Mouse (Mus musculus): ENCODE results near the gene Dnajc25. TPM values are rescaled to one million over a fixed set of nuclear protein-coding genes. Genes with fewer than 3 reads are reported as not detected.

Gene Dnajc25
- total RNA-seq (2021), result 1 to 10 TPM; 5.7 TPM
- long read RNA-seq, experiment 1, full-length matches to known transcripts, result 4 of 4 reads
- long read RNA-seq, experiment 1, partial matches to known transcripts, result 0 of 4 reads
- long read RNA-seq, experiment 1, other reads (novel, unspliced or antisense), result 0 of 4 reads
- long read RNA-seq, experiment 2, full-length matches to known transcripts, result 6 of 6 reads
- long read RNA-seq, experiment 2, partial matches to known transcripts, result 0 of 6 reads
- long read RNA-seq, experiment 2, other reads (novel, unspliced or antisense), result 0 of 6 reads

DNA sequence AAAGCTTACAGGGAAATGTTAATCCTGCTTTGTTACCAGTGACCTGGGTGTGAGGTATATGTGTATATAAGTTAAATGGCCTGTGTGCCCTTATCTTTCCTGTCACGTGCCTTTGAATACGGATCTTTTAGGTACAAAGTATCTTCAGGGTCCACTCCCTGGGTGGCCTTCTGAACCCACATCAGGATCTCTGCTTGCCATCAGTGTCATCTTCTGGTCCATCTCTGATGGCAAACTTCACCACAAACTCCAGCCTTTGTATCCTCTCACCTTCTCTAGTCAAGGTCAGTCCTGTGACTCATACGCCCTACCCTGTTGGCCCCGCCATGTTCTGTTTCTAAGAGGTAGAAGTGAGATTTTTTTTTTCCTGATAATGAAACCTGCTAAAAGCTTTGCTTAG is at the start of gene Dnajc25:
TSS of gene Dnajc25 (plus strand) at position 301 of the 400 bp plus-strand sequence.
- DNase-seq (ENCODE audit: low spot score in 2 of 2), result no peak

GRCm38 (mm10) chr4:58948391-58948790 is 46.5 kb upstream of the Dnajc25 start:
- no peak for DNase-seq (ENCODE audit: low spot score in 2 of 2)

DNA sequence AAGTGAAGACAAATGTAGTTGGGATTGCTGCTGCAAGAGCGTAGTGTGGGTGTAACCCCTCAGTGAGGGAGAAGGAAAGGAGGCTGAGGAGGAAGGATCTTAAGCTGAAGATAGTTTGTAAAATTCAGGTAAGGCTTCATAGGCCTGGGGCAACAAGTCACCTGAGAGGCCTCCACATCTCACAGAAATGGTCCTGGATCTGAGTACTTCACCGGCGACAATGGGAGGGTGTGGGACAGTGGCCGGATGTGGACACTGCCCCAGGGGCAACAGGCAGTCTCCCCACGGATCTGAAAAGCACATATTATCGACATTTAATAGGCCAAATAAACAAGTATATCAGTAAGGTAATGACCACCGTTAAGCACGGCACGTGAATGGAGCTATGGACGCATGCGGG is 42.2 kb upstream of the Dnajc25 start:
- DNase-seq (ENCODE audit: low spot score in 2 of 2), result no peak

- no peak for DNase-seq (ENCODE audit: low spot score in 2 of 2)
Observed at GRCm38 (mm10) chr4:58961719-58962118, 33.1 kb upstream of the Dnajc25 start.

- DNase-seq (ENCODE audit: low spot score in 2 of 2), result no peak
Observed at GRCm38 (mm10) chr4:58963271-58963670, 31.6 kb upstream of the Dnajc25 start.

DNA sequence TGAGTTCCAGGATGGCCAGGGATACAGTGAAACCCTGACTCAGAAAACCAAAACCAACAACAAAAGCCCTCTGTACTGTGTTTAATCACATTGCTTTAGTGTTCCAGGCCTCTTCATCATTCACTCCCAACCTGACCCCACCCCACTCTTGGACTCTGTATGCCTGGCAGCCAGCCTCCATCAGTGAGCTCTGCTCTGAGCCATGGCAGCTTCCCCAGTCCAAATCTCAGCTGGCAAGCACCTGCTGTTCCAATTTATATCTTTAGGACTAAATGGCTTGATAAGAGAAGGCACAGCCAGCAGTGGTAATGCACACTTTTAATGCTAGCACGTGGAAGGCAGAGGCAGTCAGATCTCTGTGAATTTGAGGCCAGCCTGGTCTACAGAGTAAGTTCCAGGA is 29.7 kb upstream of the Dnajc25 start:
- no peak for DNase-seq (ENCODE audit: low spot score in 2 of 2)

- no peak for DNase-seq (ENCODE audit: low spot score in 2 of 2)
Observed at GRCm38 (mm10) chr4:58970678-58971077, 24.2 kb upstream of the Dnajc25 start.

GRCm38 (mm10) chr4:58975711-58976110 is 19.2 kb upstream of the Dnajc25 start:
- no peak for DNase-seq (ENCODE audit: low spot score in 2 of 2)

DNA sequence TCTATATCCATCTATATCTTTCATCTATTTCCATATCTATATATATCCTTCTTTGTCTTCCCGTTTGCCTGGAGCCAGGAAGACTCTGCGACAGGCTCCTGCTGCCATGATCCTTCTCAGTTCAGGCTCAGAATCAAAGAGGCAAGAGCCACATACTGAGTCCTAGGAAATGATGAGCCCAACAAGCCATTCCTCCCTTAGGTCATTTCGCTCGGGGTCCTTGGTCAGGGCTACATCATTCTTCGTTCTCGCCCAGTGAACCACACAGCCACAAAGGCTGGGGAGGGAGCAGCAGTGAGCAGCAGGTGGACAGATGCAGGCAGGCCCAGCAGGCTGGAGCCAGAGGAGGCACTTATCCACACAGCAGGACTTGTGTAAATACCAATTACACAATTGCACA is 13.4 kb upstream of the Dnajc25 start:
- no peak for DNase-seq (ENCODE audit: low spot score in 2 of 2)

- no peak for DNase-seq (ENCODE audit: low spot score in 2 of 2)
Observed at GRCm38 (mm10) chr4:58982806-58983205, 12.1 kb upstream of the Dnajc25 start.

DNA sequence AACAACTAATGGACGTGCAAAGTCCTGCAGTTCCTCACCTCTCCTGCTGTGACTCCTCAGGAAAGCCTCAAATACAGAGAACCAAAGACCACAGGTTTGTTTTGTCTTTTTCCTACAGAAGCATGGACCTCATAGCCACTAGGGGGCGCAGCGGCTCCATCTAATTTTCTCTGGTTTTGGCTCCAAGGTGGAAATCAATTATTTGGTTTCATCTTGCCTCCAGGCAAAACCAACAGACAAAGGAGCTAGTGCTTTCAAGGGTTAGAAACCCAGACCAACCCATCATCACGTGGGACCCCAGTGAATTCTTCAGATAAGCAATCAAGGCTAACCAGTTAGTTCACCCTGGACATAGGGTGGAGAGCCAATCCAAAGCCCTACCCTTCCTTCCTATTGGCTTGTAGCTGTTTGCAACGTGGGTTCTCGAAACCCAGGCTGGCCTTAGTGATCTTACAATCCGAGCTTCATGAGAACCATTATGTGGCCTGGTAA is 9.7 kb upstream of the Dnajc25 start:
- peak; percentile 76 to 78 for DNase-seq (ENCODE audit: low spot score in 2 of 2)

GRCm38 (mm10) chr4:58986540-58987190 is 8.2 kb upstream of the Dnajc25 start, which contains the start of gene Ptgr1:
Gene Ptgr1, minus strand, starts transcription at chr4:58987119.
- DNase-seq (ENCODE audit: low spot score in 2 of 2), result peak; percentile 77

- DNase-seq (ENCODE audit: low spot score in 2 of 2), result no peak
Observed at GRCm38 (mm10) chr4:58989303-58989898, 5.5 kb upstream of the Dnajc25 start.

GRCm38 (mm10) chr4:58990609-58991434 is 4.0 kb upstream of the Dnajc25 start:
- DNase-seq (ENCODE audit: low spot score in 2 of 2), result no peak

GRCm38 (mm10) chr4:58992195-58992594 is 2.7 kb upstream of the Dnajc25 start:
- no peak for DNase-seq (ENCODE audit: low spot score in 2 of 2)

- DNase-seq (ENCODE audit: low spot score in 2 of 2), result no peak
Observed at GRCm38 (mm10) chr4:58995251-58995693, 410 bp downstream of the Dnajc25 start.

DNA sequence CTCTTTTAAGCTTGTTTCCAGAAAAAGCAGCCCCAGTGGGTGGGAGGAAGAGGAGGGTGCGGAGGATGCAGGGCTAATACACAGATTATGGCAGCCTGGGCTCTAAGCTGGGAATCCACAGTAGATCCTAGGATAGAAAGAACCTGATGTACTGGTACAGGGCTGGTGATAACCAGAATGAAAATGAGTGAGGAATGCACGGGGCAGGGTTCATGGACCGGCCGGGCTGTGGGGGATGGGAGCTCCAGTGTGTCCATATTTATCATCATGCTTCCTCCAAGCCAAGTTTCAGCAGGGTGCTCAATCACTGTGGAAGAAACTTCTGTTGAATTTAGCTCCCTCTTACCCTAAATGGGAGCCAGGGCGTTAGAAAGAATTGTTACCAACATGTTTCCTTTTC is 2.2 kb downstream of the Dnajc25 start:
- DNase-seq (ENCODE audit: low spot score in 2 of 2), result no peak

DNA sequence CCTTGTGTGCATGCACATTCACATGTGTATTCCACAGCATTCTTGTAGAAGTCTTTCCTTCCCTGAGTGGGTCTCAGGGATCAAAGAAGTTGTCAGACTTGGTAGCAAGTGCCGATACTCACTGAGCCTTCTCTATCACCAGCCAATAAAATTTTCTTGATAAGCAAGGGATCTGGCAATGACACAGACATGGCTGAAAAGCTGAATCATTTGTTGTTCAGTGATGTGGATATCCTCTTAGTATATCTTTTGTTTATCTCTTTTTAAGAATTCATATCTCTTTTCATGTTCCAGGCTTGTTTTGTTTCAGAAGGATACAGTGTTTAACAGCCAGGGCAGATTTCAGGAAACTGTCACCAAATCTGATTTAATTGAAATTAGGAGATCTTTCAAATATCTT is 3.8 kb downstream of the Dnajc25 start:
- no peak for DNase-seq (ENCODE audit: low spot score in 2 of 2)

GRCm38 (mm10) chr4:58999686-59000085 is 4.8 kb downstream of the Dnajc25 start:
- DNase-seq (ENCODE audit: low spot score in 2 of 2), result peak; percentile 75 to 78

- no peak for DNase-seq (ENCODE audit: low spot score in 2 of 2)
Observed at GRCm38 (mm10) chr4:59000614-59001013, 5.8 kb downstream of the Dnajc25 start.
